Mouse (Mus musculus): Measurements from ENCODE around the gene Celf5.

DNA sequence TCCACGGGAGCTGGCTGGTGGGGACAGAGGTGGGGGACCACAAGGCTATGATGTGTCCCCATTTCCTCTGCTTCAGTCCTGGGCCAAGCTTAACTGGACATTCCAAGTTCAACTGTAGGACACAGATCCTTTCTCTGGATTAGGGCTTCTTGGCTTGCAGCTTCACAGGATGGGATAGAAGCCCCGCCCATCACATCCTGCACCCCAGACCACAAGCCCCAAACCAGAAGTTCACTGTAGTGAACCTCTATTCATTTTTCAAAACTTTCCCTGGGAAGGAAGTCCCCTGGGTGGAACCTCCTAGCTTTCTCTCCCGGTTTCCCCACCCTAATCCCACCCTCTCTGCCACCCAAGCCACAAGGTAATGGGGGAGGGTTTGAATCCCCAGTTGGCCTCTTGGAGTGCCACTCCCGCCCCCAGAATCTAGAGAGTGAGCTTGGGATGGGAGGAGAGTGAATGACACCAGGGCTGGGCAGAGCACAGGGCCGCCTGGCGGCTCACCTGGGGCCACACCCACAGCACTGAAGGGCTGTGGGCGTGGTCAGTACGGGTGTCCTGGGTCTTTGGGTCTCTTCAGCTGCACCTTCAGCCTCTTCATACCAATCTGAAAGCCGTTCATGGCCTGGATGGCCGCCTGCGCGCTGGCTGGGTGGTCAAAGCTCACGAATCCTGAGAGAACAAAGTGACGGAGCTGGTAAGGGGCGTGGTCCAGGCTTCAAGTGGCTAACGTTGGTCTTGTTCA, 20.7 kb downstream of the Celf5 start:
- TF ChIP-seq POLR2A (IDR thresholded peaks at IDR 0.05; ENCODE audit: low read depth, low read length), result no peak
- TF ChIP-seq CTCF (IDR thresholded peaks at IDR 0.05; ENCODE audit: extremely low read depth, insufficient read depth, insufficient read length, insufficient replicate concordance), result no peak

Data from spleen, adult 2 months (tissue).